Mouse (Mus musculus) frontal cortex, postnatal 36 days (tissue): ENCODE measurements around the gene Olfm2.

Experiments used
- DNase-seq, 2 experiments: peaks; one replicate each; pipeline ENCODE4 v3.0.0; 2022; ENCODE audit warnings: low spot score in 2 of 2

The Olfm2 gene

DNA sequence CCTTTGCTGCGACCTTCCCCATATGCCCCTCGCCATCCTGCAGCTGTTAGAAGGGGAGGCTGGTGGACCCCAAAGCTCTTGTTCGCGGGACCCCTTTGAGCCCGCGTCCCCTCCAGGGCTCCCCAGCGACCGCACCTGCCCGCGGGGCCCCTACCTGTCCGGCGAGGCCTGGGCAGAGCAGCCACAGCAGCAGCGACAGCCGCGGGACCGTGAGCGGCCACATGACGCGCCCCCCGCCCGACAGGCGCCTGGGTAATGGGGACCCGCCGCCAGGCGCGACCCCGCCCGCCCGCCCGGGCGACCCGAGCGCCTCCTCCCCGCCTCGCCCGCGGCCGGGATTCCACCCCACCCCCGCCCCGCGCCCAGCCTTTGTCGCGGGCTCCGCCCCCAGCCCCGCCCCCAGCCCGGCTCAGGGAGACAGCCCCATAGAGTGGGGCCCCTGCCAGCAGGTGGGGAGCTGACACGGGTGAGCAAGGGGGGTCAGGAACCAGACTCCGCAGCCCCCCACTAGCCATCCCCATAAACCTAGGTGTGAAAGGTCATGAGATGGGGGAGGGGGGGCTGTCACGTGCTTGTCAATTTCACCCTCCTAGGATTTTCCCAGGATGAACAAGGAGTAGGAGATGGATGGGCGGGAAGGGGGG is at the start of gene Olfm2:
TSS of gene Olfm2 (minus strand) at position 333 of the 644 bp plus-strand sequence.
- no peak for DNase-seq

DNA sequence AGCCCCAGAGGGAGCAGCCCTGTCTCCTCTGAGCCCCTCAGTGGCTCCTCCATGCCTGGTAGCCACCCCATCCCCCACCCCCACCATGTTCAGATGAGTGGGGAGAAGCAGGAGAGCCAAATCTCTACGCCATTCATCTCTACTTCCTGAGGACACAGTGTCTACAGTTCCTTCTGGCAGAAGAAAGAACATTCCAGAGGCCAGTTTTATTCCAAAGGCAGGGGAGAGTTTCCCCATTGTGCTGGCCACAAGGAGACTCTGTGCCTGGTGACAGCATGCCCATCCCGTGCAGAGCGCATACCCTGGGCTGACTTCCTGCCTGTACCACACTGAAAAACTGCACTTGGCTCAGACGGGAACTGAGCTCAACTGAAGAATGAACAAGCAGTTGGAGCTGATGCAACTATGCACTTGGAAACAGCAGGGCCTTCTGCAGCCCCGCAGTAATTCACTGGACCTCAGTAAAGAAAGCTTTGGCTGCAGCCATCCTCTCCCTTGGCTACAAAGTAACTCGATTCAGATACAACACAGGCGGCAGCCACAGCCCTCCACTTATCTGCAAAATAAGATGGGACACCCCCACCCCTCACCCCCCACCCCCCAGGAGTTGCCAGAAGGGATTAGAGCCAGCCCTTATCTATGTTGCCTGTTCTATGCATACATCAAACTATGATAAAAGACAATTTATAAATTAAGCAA is 48.1 kb upstream of the Olfm2 start:
- peak; percentile 49 to 57 for DNase-seq

DNA sequence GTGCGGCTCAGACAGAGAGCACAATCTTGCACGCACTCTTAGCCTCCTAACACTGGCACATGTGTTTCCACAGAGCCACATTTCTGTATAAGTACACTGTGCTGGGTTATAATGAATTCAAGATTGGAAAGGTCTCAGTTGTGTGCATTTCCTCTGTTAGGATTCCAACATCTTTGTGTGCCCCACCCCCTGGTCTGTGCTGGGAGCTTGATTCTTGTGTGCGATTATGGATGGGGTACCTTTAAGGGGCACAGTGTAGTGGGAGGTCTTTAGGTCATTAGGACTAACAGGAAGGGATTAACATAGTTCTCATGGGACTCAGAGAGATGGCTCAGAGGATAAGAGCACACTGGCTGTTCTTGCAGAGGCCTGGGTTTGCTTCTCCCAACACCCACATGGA is 44.2 kb upstream of the Olfm2 start:
- no peak for DNase-seq

DNA sequence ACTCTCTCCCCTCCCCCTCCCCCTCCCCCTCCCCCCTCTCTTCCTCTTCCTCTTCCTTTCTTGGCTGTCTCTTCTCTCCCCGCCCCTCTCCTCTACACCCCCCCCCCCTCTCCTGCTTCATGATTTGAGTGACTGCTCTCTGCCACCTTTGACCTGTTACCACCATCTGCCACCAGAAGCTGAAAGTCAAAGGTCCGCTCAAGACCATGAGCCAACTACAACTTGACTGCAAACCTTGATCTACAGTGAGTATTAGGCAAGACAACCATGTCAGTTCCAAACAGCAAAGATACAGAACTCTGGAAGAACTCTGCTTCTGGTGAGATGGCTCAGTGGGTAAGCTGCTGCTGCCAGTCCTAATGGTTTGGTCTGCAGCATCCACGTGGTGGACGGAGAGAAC is 43.5 kb upstream of the Olfm2 start:
- no peak for DNase-seq

DNA sequence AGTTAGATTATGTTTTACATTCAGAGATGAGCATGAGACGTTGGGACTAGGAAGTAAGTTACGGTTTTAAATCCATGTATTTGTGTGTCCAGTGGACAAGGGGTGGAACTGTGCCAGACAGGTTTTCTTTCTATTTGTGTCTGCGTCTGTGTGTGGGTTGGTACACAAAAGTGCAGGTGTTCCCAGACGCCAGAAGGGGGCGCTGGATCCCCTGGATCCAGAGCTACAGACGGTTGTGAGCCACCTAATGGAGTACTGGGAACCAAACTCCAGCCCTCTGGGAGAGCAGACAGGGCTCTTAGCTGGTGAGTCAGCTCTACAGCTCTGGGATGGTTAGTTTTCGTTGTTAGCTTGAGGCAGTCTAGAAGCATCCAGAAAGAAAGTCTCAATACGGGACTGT is 41.8 kb upstream of the Olfm2 start:
- DNase-seq, result no peak

DNA sequence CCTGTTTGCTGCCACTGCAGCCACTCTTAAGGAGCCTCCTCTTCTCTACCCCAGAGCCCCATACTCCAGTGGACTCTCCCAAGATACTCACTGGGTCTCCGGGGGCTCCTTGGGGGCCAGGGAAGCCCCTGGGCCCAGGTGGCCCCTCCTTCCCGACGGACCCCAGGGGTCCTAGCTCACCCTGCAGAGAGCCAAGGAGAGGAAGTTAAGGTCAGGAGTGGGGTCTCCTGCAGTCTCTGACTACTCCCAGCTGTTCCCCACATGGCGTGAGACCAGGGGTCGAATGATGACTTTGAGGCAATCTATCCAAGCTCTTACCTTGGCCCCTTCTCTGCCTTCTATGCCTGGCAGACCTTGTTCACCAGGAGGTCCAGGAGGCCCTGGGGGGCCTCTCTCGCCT is 38.9 kb upstream of the Olfm2 start:
- DNase-seq, result no peak

DNA sequence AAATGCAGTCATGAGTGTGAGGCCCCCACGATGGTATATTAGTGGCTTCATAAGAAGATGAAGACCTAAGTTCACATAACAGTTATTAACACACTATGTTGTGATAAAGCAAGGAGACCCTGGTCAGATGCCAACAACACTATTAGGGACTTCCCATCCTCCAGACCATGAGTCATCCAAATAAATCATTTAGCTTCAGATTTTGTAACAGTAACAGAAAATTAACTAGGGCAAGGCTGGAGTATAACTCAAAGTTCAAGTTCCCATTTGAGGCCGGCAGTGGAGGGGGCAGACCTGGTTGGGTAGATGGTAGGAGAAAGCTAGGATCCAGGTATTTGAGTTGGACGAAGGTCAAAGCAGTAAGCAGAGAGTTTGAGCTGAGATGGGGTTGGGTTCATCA is 35.1 kb upstream of the Olfm2 start:
- no peak for DNase-seq

DNA sequence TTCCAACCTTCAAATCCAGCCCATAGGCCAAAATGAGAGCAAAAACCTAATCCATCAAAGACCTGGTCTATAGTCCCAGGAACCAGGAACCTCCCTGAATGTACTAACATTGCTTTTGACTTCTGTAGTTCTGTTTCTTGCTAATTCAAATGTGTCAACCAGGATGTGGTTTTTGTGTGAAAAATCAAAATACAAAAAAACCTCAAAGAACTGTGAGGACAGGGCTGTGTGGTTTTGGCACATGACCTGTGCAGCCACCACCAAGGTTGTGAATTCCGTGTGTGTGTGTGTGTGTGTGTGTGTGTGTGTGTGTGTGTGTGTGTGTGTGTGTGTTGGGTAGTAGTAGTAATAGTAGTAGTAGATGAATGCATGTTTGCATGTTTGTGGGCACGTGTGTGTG is 19.1 kb upstream of the Olfm2 start:
- no peak for DNase-seq

DNA sequence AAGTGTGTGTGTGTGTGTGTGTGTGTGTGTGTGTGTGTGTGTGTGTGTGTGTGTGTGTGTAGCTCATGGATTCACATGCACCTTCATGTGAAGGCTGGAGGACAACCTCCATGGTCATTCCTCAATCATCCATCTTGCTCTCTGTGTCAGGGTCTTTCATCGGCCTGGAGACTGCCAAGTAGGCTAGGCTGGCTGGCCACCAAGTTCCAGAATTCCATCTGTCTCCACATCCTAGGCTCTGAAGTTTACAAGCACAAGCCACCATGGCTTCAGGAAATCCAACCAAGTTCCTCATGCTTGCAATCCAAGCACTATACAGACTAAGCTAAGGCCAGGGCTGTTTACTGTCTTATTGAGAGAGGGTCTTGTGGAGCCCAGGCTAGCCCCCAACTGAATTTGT is 16.9 kb upstream of the Olfm2 start:
- DNase-seq, result no peak

DNA sequence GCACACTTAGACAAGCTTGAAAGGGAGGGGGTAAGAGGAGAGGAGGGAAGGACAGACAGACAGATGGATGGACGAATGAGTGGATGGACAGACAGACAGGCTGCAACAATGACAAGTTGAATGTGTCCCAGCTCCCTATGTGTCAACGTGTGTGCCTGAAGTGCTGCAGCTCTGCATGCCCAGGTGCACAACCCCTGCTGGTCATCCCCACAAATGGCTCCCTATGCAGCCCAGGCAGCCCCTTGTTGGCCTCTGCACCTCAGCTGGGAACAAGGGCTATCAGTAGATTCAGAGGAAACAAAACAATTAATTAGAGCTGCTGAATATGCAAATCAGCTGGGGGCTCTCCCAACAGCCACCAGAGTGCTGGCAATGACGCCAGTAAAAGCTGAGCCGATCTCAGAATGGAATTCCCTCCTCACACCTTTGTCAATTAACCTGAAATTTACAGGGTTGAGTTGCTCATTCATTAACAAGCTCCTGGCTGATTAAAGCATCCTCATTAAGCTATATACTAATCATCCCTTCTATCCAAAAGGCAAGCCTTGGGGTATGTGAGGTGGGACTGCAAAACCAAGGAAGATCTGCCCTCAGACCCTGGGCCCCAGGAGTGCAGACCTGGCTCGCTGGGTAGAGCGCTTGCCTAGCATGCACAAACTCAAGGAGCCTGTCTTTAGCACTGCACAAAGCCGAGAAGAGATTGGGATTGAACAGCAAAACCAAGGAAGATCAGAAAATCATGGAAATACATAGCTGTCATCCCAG is 16.2 kb upstream of the Olfm2 start:
- DNase-seq, result no peak

DNA sequence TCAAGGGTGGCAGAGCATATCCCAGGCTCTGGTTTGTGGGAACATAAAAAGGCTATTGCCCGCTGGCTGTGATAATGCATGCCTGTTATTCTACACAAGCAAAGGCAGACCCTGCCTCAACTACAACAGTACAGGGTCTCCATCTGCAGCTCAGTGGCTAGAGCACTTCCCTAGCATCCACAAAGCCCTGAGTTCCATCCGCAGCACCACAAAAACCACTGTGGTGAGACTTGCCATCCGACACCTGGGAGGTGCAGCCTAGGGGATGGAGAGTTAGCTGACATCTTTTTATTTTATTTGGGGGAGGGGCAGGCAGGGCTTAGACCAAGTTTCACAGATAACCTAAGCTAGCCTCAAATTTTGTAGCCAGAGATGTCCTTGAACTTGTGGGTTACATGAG is 15.2 kb upstream of the Olfm2 start:
- no peak for DNase-seq

DNA sequence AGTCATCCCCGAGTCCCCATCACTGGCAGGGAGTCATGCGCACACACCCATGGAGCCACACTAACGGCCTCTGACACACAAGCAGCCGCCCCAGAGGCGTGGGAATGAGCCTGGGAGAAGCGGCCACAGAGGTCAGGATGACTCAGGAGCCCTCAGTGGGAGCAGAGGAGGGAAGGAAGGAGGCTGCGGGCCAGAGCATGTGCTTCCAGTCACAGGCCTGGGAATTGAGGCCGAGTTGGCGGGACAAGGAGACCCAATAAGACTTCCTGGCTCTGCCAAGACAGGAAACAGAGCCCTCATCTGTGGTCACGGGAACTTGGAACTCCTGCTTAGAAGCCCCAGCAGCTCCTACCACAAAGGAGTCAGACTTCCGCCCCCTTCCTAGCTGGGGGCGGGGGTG is 14.7 kb upstream of the Olfm2 start:
- DNase-seq, result no peak

DNA sequence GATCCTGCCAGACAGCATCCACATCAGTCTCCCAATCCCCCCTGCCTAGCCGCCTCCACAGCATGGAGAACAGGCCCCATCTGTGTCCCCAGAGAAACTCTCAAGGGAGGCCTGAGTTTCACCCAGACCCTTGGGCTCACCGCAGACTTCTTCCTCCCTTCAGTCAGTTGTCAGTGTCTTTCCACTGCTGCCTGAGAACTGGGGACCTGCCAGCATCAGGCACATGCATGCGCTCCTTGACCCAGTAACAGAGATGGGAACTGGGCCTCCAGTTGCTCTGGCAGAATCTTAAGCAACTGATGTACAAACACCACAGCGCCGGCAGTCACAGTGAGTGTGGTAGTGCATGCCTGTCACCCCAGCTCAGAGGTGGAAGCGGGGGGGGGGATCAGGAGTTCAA is 12.7 kb upstream of the Olfm2 start:
- no peak for DNase-seq

DNA sequence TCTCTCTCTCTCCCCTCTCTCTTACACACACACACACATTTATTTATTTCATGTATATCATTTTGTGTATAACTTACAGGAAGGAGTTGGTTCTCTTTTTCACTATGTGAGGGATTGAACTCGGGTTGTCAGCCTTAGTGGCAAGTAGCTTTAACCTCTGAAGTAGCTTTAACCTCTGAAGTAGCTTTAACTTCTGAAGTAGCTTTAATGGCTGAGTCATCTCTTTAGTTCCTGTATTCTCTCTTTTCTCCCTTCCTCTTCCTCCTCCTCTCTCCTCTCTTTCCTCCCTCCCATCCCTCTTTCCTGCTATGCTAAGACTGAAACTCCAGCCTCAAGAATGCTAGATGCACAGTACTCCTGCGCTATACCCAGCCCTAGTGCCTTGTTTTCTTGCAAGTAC is 12.1 kb upstream of the Olfm2 start:
- DNase-seq, result no peak

DNA sequence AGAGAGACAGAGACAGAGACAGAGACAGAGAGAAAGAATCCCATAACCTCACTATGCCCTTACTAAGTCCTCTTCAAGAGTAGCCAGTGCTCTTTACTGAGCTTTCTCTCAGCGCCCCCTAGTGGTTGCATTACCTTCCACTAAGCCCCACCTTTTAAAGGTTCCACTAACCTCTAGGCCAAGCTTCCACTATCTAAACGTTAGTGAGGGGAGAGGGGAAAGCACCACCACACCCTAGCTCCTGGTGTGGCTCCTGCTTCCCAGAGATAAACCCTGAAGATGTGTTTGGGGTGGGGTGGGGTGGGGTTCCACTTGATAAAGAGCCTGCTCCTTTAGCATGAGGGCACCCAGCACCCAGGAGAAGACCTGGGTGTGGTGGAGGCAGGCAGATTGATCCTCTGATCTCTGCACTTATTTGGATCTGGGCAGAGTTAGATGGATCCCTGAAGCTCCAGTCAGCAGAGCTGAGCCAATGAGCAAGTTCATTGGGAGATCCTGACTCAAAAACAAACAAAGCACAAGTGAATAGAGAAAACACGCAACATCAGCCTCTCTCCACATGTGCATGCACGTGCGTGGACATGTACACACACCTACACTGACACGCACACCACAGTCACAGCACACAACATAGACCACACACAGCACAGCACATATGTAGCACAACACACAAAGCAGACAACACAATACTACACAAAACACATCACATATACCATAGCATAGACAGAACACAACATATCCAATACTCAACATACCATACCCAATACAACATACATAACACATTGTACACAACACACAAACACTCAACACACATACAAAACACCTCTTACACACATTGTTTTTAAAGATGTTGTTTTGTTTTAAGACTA is 11.2 kb upstream of the Olfm2 start:
- DNase-seq, result peak in 1 of 2 experiments; percentile 47

DNA sequence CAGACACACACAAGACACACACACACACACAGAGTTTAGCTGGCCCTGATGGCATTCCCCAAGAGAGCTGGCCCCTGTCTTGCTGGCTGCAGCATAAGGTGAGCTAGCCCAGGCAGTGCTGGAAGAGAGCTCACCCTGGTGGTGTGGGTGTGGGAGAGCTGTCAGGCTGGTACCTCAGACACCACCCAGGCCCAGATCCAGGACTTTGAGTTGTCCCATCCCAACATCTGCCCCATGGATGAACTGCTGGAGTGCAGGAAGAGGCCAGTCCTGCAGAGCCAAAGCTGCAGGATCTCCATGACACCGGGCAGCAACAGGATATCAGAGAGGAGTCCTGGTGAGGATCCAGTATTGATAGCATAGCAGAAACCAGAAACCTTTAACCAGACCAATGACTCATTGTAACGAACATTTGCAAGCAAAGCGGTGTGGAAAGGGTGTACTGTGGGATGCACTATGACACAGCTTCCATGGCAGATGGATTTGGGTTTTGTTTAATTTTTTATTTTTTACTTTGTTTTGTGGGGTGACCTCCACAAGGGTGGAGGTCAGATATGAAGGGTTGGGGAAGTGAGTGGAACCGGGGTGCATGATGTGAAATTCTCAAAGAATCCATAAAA is 10.0 kb upstream of the Olfm2 start:
- no peak for DNase-seq

DNA sequence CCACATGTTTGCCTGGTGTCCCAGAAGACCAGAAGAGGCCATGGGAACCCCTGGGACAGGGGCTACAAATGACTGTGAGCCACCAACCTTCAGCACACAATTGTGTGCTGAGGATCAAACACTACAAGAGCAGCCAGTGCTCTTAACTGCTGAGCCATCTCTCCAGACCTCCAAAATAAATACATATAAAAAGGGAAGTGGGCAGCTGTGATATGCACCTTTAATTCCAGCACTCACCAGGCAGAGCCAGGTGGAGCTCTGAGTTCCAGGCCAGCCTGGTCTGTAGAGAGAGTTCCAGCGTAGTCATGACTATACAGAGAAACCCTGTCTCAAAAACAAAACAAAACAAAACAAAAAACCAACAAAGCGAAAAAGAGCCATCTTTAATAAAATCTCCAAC is 8.2 kb upstream of the Olfm2 start:
- no peak for DNase-seq

DNA sequence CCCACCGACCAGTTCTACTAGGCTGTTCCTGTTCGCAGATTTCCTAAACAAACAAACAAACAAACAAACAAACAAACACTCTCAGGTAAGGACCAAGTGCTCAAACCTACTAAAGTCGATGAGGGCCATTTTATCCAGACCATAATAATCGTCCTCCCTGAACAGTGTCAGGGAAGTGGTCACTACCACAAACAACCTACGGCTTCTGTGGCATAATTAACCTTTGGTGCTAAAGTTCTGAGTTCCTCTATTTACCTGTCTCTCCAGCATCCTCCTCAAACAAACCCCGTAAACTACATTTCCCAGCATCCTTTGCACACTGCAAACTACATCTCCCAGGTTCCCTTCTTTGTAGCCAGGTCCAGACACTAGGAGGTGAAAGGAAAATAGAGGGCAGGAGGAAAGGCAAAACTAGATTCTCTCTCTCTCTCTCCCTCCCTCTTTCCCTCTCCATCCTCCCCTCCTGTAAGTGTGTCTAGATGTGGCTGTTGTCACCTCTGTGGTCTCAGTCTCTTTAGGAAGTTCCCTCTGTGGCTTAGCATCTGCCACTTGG is 5.4 kb upstream of the Olfm2 start:
- no peak for DNase-seq

DNA sequence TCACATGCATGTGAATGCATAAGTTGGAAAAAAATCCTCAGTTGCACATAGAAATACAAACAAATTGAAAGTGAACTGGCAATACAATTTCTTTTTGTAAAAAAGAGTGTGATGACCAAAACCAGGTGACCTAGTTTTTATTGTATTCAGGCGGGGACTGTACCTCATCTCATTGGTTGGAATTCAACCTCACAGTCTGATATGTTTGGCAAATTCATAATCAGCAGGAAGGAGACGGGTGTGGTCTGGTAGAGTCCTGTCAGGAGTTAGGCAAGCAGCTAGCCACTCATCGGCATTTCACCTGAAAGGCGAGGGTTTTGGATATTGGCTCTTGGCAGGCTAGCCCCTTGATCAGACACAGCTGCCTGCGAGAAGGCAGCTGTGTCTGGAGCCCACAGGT is 3.1 kb upstream of the Olfm2 start:
- DNase-seq, result no peak

DNA sequence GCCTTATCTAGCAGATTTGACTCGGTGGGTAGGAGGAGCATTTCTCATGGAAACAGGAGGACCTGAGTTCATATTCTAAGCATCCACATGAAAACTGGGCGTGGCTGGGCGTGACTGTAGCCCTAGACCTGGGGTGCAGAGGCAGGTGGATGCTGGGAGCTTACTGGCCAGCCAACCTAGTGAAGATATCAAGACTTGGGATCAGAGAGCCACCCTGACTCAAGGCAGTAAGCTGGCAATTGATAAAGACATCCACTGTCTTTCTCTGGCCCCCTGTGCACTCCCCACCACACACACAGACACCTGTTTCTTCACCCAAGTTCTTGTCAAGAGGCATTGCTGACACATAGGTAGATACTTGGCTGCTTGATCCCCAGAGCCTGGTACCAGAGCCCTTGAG is 2.4 kb upstream of the Olfm2 start:
- DNase-seq, result no peak

DNA sequence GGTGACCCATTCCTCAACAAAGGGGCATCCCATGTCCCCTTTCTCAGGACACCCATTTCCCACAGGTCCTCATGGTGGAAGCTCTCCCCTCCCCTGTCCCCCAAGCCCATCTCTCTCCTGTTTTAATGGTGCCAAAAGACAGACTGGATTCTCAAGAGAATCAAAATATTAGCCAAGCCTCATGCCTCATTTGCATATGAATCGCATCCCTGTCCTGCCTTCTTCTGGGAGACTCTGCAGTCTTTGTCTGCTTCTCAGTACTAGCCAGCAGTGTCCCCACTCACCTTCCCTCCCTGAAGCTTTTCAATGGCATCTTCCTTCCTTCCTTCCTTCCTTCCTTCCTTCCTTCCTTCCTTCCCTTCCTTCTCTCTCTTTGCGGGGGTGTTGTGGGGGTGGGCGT is 1.5 kb upstream of the Olfm2 start:
- DNase-seq, result no peak
